Mouse (Mus musculus): ENCODE data around the gene Rpl18a.

DNA sequence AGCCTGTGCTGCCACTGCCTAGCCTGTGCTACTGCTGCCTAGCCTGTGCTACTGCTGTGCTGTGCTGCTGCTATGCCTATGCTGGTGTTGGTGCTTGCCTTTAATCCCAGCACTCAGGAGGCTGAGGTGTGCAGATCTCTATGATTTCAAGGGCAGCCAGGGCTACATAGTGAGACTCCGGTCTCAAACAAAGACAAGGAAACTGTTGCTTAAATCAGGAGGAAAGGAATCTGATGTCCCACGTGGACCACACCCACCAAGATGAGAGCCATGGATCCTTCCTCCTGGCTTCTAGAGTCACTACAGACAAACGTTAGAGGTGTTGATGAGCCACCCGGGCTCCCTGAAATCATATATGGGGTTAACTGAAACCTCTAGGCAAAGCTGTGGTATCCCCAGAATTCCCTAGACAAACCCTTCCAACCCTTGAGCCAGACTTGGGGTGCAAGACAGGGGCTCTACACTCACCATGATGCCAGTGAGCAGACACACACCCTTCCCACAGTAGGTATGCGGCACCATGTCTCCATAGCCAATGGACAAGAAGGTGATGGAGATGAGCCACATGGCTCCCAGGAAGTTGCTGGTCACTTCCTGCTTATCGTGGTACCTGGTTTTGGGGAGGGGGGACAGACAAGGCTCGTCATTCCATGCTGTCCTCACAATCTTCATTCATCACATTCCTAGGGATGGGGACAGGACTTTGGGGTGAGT is 46.9 kb downstream of the Rpl18a start:
- TF ChIP-seq CTCF (IDR thresholded peaks at IDR 0.05; ENCODE audit: low read depth) (no peak), EP300 (IDR thresholded peaks at IDR 0.05; ENCODE audit: low read depth) (no peak)

All from liver, postnatal 0 days (tissue).